Mouse (Mus musculus) myocyte (in vitro differentiated cells): ENCODE results near the gene Snapc1. TPM values are rescaled to one million over a fixed set of nuclear protein-coding genes. Genes with fewer than 3 reads are reported as not detected.
A peak's percentile ranks its signal among the peaks of the same experiment; 100 is the strongest.

ENCODE experiments used
- H3K27me3 ChIP-seq: one replicate; pipeline ENCODE4 v1.6.1; 2011; ENCODE audit not compliant: control insufficient read depth, insufficient read depth, insufficient read length
- H3K36me3 ChIP-seq: one replicate; pipeline ENCODE4 v1.6.1; 2011; ENCODE audit not compliant: control insufficient read depth, insufficient read depth
- H3K4me2 ChIP-seq: one replicate; pipeline ENCODE4 v1.6.1; 2011; ENCODE audit warnings: low read depth, control low read depth
- H3K4me3 ChIP-seq: one replicate; pipeline ENCODE4 v1.5.1; 2011; ENCODE audit warnings: mild to moderate bottlenecking, control low read depth, moderate library complexity
- H3K79me2 ChIP-seq: one replicate; pipeline ENCODE4 v1.6.1; 2011; ENCODE audit not compliant: control insufficient read depth, insufficient read depth
- H3ac ChIP-seq: one replicate; pipeline ENCODE4 v1.6.1; 2011; ENCODE audit not compliant: control insufficient read depth, insufficient read length
- CEBPB ChIP-seq: IDR thresholded peaks from 2 replicates; pipeline ENCODE4 v1.6.1; 2011; ENCODE audit warnings: mild to moderate bottlenecking, moderate library complexity; ENCODE audit not compliant: poor library complexity, insufficient read depth, severe bottlenecking
- E2F4 ChIP-seq: IDR thresholded peaks from one replicate; pipeline ENCODE4 v1.6.1; 2011; ENCODE audit warnings: mild to moderate bottlenecking, control low read depth, moderate library complexity; ENCODE audit not compliant: insufficient read depth
- MAX ChIP-seq: IDR thresholded peaks from one replicate; pipeline ENCODE4 v1.6.1; 2011; ENCODE audit warnings: low read depth, mild to moderate bottlenecking, control low read depth
- MYOD1 ChIP-seq, 3 experiments: IDR thresholded peaks; one replicate each; pipeline ENCODE4 v1.6.1; 2011; ENCODE audit warnings: control low read depth in 2 of 3, low read depth in 2 of 3, mild to moderate bottlenecking in 2 of 3, moderate library complexity in 1 of 3; ENCODE audit not compliant: insufficient read length in 2 of 3, control insufficient read depth in 1 of 3
- MYOG ChIP-seq, 3 experiments: IDR thresholded peaks; one replicate each; pipeline ENCODE4 v1.6.1; 2011; ENCODE audit warnings: control low read depth in 2 of 3, low read depth in 2 of 3, mild to moderate bottlenecking in 2 of 3; ENCODE audit not compliant: insufficient read length in 2 of 3, control insufficient read depth in 1 of 3, insufficient read depth in 1 of 3
- POLR2A ChIP-seq: IDR thresholded peaks from one replicate; pipeline ENCODE4 v1.6.1; 2011; ENCODE audit warnings: low read depth, mild to moderate bottlenecking, control low read depth, moderate library complexity; ENCODE audit not compliant: insufficient read length
- POLR2AphosphoS2 ChIP-seq: IDR thresholded peaks from one replicate; pipeline ENCODE4 v1.6.1; 2011; ENCODE audit warnings: low read depth, control low read depth; ENCODE audit not compliant: insufficient read length
- REST ChIP-seq: IDR thresholded peaks from one replicate; pipeline ENCODE4 v1.6.1; 2011; ENCODE audit warnings: mild to moderate bottlenecking, control low read depth, moderate library complexity; ENCODE audit not compliant: insufficient read depth, insufficient read length
- SRF ChIP-seq: IDR thresholded peaks from one replicate; pipeline ENCODE4 v1.6.1; 2011; ENCODE audit warnings: low read depth; ENCODE audit not compliant: control insufficient read depth, insufficient read length
- TCF12 ChIP-seq: IDR thresholded peaks from one replicate; pipeline ENCODE4 v1.6.1; 2011; ENCODE audit warnings: mild to moderate bottlenecking, control low read depth; ENCODE audit not compliant: poor library complexity, insufficient read depth, severe bottlenecking
- TCF3 ChIP-seq: IDR thresholded peaks from one replicate; pipeline ENCODE4 v1.6.1; 2011; ENCODE audit warnings: low read depth, control low read depth; ENCODE audit not compliant: insufficient read length
- USF1 ChIP-seq: IDR thresholded peaks from one replicate; pipeline ENCODE4 v1.6.1; 2011; ENCODE audit warnings: low read depth, mild to moderate bottlenecking, control low read depth, moderate library complexity
- polyA plus RNA-seq: library from polyadenylated mRNA; unstranded; fragments of >200 nt; fragmentation: generic; extraction: Trizol; gene quantifications from one replicate; pipeline ENCODE4 v1.2.1, GENCODE M21; 2012; ENCODE audit warnings: missing spikeins

Gene Snapc1
- polyA plus RNA-seq, 1 experiment: 3.4 TPM

- TF ChIP-seq POLR2A (no peak), MYOD1 (IDR thresholded peaks at IDR 0.05; ENCODE audit: control insufficient read depth in 1 of 3, insufficient read length in 2 of 3, low read depth in 2 of 3) (no peak), TCF12 (no peak), TCF3 (no peak), POLR2AphosphoS2 (no peak)
- Histone ChIP-seq H3K79me2 (no peaks in the 10 kb centered on the region), H3ac (no peak overlapping the region), H3K27me3 (peaks cover 14% of the 10 kb centered on the region), H3K36me3 (no peaks in the 10 kb centered on the region), H3K4me2 (peak overlapping the region; percentile 36), H3K4me3 (no peak overlapping the region)
Measured at GRCm38 (mm10) chr12:74009448-74009911, 45.2 kb downstream of the Snapc1 start.

GRCm38 (mm10) chr12:74013739-74014138 is 49.5 kb downstream of the Snapc1 start:
- no peak overlapping the region for H3K4me3 ChIP-seq
- no peaks in the 10 kb centered on the region for H3K27me3 ChIP-seq
- H3ac ChIP-seq: no peak overlapping the region
- H3K79me2 ChIP-seq: no peaks in the 10 kb centered on the region
- TF ChIP-seq E2F4 (no peak), REST (no peak), POLR2A (no peak), MYOD1 (IDR thresholded peaks at IDR 0.05; ENCODE audit: control insufficient read depth in 1 of 3, insufficient read length in 2 of 3, low read depth in 2 of 3) (no peak), MAX (no peak), TCF3 (no peak), TCF12 (no peak)
- peak overlapping the region; percentile 80 for H3K4me2 ChIP-seq
- no peaks in the 10 kb centered on the region for H3K36me3 ChIP-seq

GRCm38 (mm10) chr12:74014739-74015270 is 50.5 kb downstream of the Snapc1 start:
- Histone ChIP-seq H3K4me2 (no peak overlapping the region), H3K27me3 (no peaks in the 10 kb centered on the region), H3K79me2 (no peaks in the 10 kb centered on the region), H3K4me3 (no peak overlapping the region), H3K36me3 (no peaks in the 10 kb centered on the region), H3ac (no peak overlapping the region)
- TF ChIP-seq SRF (no peak), USF1 (no peak), MYOG (IDR thresholded peaks at IDR 0.05; ENCODE audit: control insufficient read depth in 1 of 3, insufficient read depth in 1 of 3, insufficient read length in 2 of 3, low read depth in 2 of 3) (no peak), MAX (no peak), TCF12 (no peak), REST (no peak), TCF3 (no peak), CEBPB (no peak), POLR2AphosphoS2 (no peak), MYOD1 (IDR thresholded peaks at IDR 0.05; ENCODE audit: control insufficient read depth in 1 of 3, insufficient read length in 2 of 3, low read depth in 2 of 3) (no peak), POLR2A (no peak)

DNA sequence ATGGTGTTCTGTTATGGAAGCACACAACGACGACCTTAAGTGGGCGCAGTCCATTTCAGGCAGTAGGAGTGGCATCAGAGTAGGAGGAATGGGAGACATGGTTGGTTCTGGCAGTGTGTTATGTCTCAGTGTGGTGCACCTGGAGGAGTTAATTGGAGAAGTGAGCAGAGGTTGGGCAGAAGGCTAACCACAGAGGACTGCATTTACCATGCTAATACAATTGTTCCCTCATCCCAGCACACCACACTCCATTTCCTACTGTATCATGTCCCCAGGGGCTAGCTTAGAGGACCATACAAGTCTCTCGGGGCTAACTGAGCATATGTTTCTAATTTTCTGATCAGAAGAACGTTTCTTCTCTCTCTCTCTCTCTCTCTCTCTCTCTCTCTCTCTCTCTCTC is 51.2 kb downstream of the Snapc1 start:
- H3K4me3 ChIP-seq: no peak overlapping the region
- H3K27me3 ChIP-seq: no peaks in the 10 kb centered on the region
- H3ac ChIP-seq: no peak overlapping the region
- H3K4me2 ChIP-seq: no peak overlapping the region
- TF ChIP-seq MAX (no peak), MYOD1 (IDR thresholded peaks at IDR 0.05; ENCODE audit: control insufficient read depth in 1 of 3, insufficient read length in 2 of 3, low read depth in 2 of 3) (no peak), REST (no peak), E2F4 (no peak), TCF12 (no peak), CEBPB (no peak), SRF (no peak)
- no peaks in the 10 kb centered on the region for H3K79me2 ChIP-seq
- H3K36me3 ChIP-seq: no peaks in the 10 kb centered on the region

- TF ChIP-seq CEBPB: no peak
- TF ChIP-seq POLR2AphosphoS2: no peak
- TF ChIP-seq TCF12: no peak
- TF ChIP-seq REST: no peak
- TF ChIP-seq TCF3: no peak
- TF ChIP-seq E2F4: no peak
- TF ChIP-seq USF1: no peak
- TF ChIP-seq MAX: no peak
- TF ChIP-seq SRF: no peak
- TF ChIP-seq MYOD1 (IDR thresholded peaks at IDR 0.05; ENCODE audit: control insufficient read depth in 1 of 3, insufficient read length in 2 of 3, low read depth in 2 of 3): no peak
- no peak for TF ChIP-seq MYOG (IDR thresholded peaks at IDR 0.05; ENCODE audit: control insufficient read depth in 1 of 3, insufficient read depth in 1 of 3, insufficient read length in 2 of 3, low read depth in 2 of 3)
- no peak for TF ChIP-seq POLR2A
- Histone ChIP-seq H3K79me2 (no peaks in the 10 kb centered on the region), H3K4me3 (no peak overlapping the region), H3K36me3 (no peaks in the 10 kb centered on the region), H3ac (no peak overlapping the region), H3K27me3 (peaks cover 10% of the 10 kb centered on the region), H3K4me2 (no peak overlapping the region)
Measured at GRCm38 (mm10) chr12:74023260-74023659, 59.0 kb downstream of the Snapc1 start.
